Mouse (Mus musculus): Measurements from ENCODE around the gene Brd3.

GRCm38 (mm10) chr2:27514639-27515328 lies 7.3 kb upstream of the Brd3 start, which contains the start of gene Wdr5:
- TF ChIP-seq CTCF (IDR thresholded peaks at IDR 0.05; ENCODE audit: extremely low read depth, insufficient read length, insufficient replicate concordance, low read depth, low read length) (peak; percentile 60; the same call in 1 of the 2 replicates), POLR2A (IDR thresholded peaks at IDR 0.05; ENCODE audit: low read depth, low read length) (no peak; the same call in 1 of the 2 replicates)
